Mouse (Mus musculus): ENCODE measurements around the gene Kcnj11.

GRCm38 (mm10) chr7:46131266-46131665, 30.7 kb upstream of the Kcnj11 start:
- TF ChIP-seq TAL1 (IDR thresholded peaks at IDR 0.05; ENCODE audit: low read length) (no peak), POLR2A (IDR thresholded peaks at IDR 0.05; ENCODE audit: control insufficient read depth in 1 of 2, insufficient read depth in 1 of 2, low read depth in 1 of 2, low read length in 2 of 2, poor library complexity in 1 of 2) (no peak), TCF12 (IDR thresholded peaks at IDR 0.05; ENCODE audit: low read depth, low read length) (no peak), EP300 (IDR thresholded peaks at IDR 0.05; ENCODE audit: low read depth in 1 of 2, low read length in 2 of 2) (no peak), CTCF (IDR thresholded peaks at IDR 0.05 in 2 of 3, conservative IDR thresholded peaks at IDR 0.05 in 1 of 3; ENCODE audit: control insufficient read depth in 1 of 3, insufficient read depth in 1 of 3, low read depth in 2 of 3, low read length in 3 of 3, poor library complexity in 1 of 3, severe bottlenecking in 1 of 3) (no peak), BHLHE40 (IDR thresholded peaks at IDR 0.05; ENCODE audit: borderline replicate concordance, low read depth, low read length) (no peak), USF1 (IDR thresholded peaks at IDR 0.05; ENCODE audit: low read depth, low read length) (no peak), POLR2AphosphoS2 (IDR thresholded peaks at IDR 0.05; ENCODE audit: low read length) (no peak), CHD1 (IDR thresholded peaks at IDR 0.05; ENCODE audit: low read depth, low read length) (no peak)

Data from MEL (cell line).